ENCODE assay signal across 9 mouse cellular contexts in the genomic region with DNA sequence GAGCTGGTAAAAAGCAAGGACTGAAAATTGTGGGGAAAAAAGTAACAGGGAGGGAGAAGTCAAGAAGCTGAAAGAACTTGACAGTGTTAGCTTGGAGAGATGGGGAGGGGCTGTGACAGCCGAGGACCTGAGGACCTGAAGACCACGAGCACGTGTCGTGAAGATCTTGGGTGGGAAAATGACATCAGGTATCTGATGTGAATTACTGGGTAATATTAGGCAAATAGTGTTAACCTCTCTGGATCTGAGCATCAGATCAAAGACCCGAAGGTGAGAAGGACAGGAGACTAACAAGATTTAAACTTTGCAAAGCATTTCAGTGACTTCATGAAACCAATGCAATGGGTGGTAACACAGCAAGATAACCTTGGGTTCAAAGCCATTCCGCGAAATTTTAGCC. TPM values are rescaled to one million over a fixed set of nuclear protein-coding genes. Genes with fewer than 3 reads are reported as not detected.
DNase-seq lines count a peak whose midpoint lies in the region; ATAC-seq and TF ChIP-seq lines count a peak whose summit lies in the region.
"Had no signal": no experiment of that assay in that cellular context is flagged by ENCODE, and none has a peak within 500 bp of the region (broad histone marks: within the 10 kb centered on the region; RNA-seq: fewer than 3 reads in every experiment).

No protein-coding gene starts in this region.

- H3K4me3 ChIP-seq in heart, embryonic 15.5 days = peak overlapping the region; percentile 90
- peak overlapping the region; percentile 95; the same call in 1 of the 2 replicates for H3K4me3 ChIP-seq in cortical plate, adult 2 months (ENCODE audit: insufficient read depth, low read length)
- peak overlapping the region; percentile 70 for H3K4me3 ChIP-seq in hindbrain, embryonic 16.5 days (ENCODE audit: low read length)
- peak overlapping the region; percentile 87 for H3K4me3 ChIP-seq in midbrain, embryonic 13.5 days (replicated peaks)

- H3K27me3 ChIP-seq in heart, embryonic 15.5 days = no peaks in the 10 kb centered on the region
- no peaks in the 10 kb centered on the region for H3K27me3 ChIP-seq in hindbrain, embryonic 16.5 days (replicated peaks; ENCODE audit: control insufficient read depth, insufficient read depth, low read length)
- H3K27me3 ChIP-seq in midbrain, embryonic 13.5 days = no peaks in the 10 kb centered on the region

- peaks cover 28% of the 10 kb centered on the region for H3K4me1 ChIP-seq in heart, embryonic 15.5 days (replicated peaks)
- H3K4me1 ChIP-seq in cortical plate, adult 2 months (ENCODE audit: control insufficient read depth, insufficient read depth, low read length) = peaks cover 6% of the 10 kb centered on the region; the same call in 1 of the 2 replicates
- H3K4me1 ChIP-seq in hindbrain, embryonic 16.5 days (ENCODE audit: control insufficient read depth, insufficient read depth, low read depth, low read length) = peaks cover 19% of the 10 kb centered on the region
- H3K4me1 ChIP-seq in midbrain, embryonic 13.5 days (replicated peaks) = peaks cover 22% of the 10 kb centered on the region

- 21% methylated on average over 7 of the region's 7 CpGs for whole genome bisulfite sequencing in heart, embryonic 15.5 days
- 36% methylated on average over 7 of the region's 7 CpGs for WGBS in hindbrain, embryonic 16.5 days
- 41% methylated on average over 7 of the region's 7 CpGs for WGBS in midbrain, embryonic 13.5 days

- no peak for TF ChIP-seq POLR2A in cortical plate, adult 2 months (IDR thresholded peaks at IDR 0.05; ENCODE audit: extremely low read depth, insufficient read depth, low read length)

- no peaks in the 10 kb centered on the region for H3K9me3 ChIP-seq in heart, embryonic 15.5 days (replicated peaks)
- no peaks in the 10 kb centered on the region for H3K9me3 ChIP-seq in hindbrain, embryonic 16.5 days (ENCODE audit: control insufficient read depth, low read length)
- no peaks in the 10 kb centered on the region for H3K9me3 ChIP-seq in midbrain, embryonic 13.5 days

- H3K9ac ChIP-seq in heart, embryonic 15.5 days = 0 out of 2 replicates have a peak overlapping the region, but pooled peaks have one; percentile 89
- peak overlapping the region; percentile 37; the same call in 1 of the 2 replicates for H3K9ac ChIP-seq in hindbrain, embryonic 16.5 days (ENCODE audit: low read depth, low read length)
- H3K9ac ChIP-seq in midbrain, embryonic 13.5 days (replicated peaks) = peak overlapping the region; percentile 89

- TF ChIP-seq CTCF in cortical plate, adult 2 months (IDR thresholded peaks at IDR 0.05; ENCODE audit: extremely low read depth, insufficient read depth, low read length) = no peak

- no peak for ATAC-seq in heart, embryonic 15.5 days (replicated peaks; ENCODE audit: insufficient number of reproducible peaks, insufficient read depth, low FRiP score, low read depth)
- ATAC-seq in hindbrain, embryonic 16.5 days = no peak
- no peak for ATAC-seq in midbrain, embryonic 13.5 days
- no peak for ATAC-seq in erythroid progenitor cell, adult 5-6 weeks (replicated peaks; ENCODE audit: low FRiP score, poor library complexity, severe bottlenecking)

- peak overlapping the region; percentile 86 for H3K4me2 ChIP-seq in heart, embryonic 15.5 days
- H3K4me2 ChIP-seq in hindbrain, embryonic 16.5 days (ENCODE audit: low read length) = peak overlapping the region; percentile 60
- peak overlapping the region; percentile 77 for H3K4me2 ChIP-seq in midbrain, embryonic 13.5 days (replicated peaks)

- no peak overlapping the region for H3K27ac ChIP-seq in heart, embryonic 15.5 days
- no peak overlapping the region for H3K27ac ChIP-seq in cortical plate, adult 2 months (ENCODE audit: insufficient read depth, low read length)
- H3K27ac ChIP-seq in hindbrain, embryonic 16.5 days (ENCODE audit: low read depth, low read length) = no peak overlapping the region
- no peak overlapping the region for H3K27ac ChIP-seq in midbrain, embryonic 13.5 days

- DNase-seq in heart, postnatal 4 days = no peak
- DNase-seq in frontal cortex, postnatal 25 days (ENCODE audit: low spot score in 2 of 2) = no peak
- no peak for DNase-seq in layer of hippocampus, adult 8-10 months (ENCODE audit: low spot score in 2 of 2)
- DNase-seq: retina, postnatal 1 day had no signal

- H3K36me3 ChIP-seq in heart, embryonic 15.5 days = peaks cover 43% of the 10 kb centered on the region
- peaks cover 30% of the 10 kb centered on the region for H3K36me3 ChIP-seq in hindbrain, embryonic 16.5 days (ENCODE audit: control insufficient read depth, insufficient read depth, low read length)
- peaks cover 51% of the 10 kb centered on the region for H3K36me3 ChIP-seq in midbrain, embryonic 13.5 days

RNA-seq across cellular contexts. Expression of a gene that starts 1.0 kb away (rescaled TPM):
- 21.5 and 23.7 TPM in 2 replicates for polyA plus RNA-seq in heart, embryonic 15.5 days (2015; fragmentation: Nextera tagmentation; extraction: Ambion mirVana)
- total RNA-seq in heart, postnatal 4 days (2021) = 10 to 100 TPM; 17.3 to 19.3 TPM
- polyA plus RNA-seq in cortical plate, adult 2 months (2012; rRNA removed) = 28.8 and 31.1 TPM in 2 replicates
- 32.3 and 45.5 TPM in 2 replicates for polyA plus RNA-seq in hindbrain, embryonic 16.5 days (2015; fragmentation: Nextera tagmentation; extraction: Ambion mirVana)
- 34.2 and 37.0 TPM in 2 replicates for polyA plus RNA-seq in midbrain, embryonic 13.5 days (2015; fragmentation: Nextera tagmentation; extraction: Ambion mirVana)
- 10 to 100 TPM; 19.1 to 22.9 (median 20.9) TPM for total RNA-seq in layer of hippocampus, adult 8-10 months (2022)
- 25.6 and 32.3 TPM in 2 replicates for total RNA-seq in erythroid progenitor cell, adult 5-6 weeks (2015; ENCODE audit: low replicate concordance)
- 6.4 and 10.9 TPM in 2 replicates for total RNA-seq in erythroid progenitor cell, adult 5-6 weeks (2017; ENCODE audit: low replicate concordance)

RNA-seq across cellular contexts. Expression of a gene that starts 1.0 kb away (rescaled TPM):
- polyA plus RNA-seq in heart, embryonic 15.5 days (2015; fragmentation: Nextera tagmentation; extraction: Ambion mirVana) = 35.2 and 39.2 TPM in 2 replicates
- total RNA-seq in heart, postnatal 4 days (2021) = 10 to 100 TPM; 23.4 to 26.8 TPM
- 26.3 and 27.8 TPM in 2 replicates for polyA plus RNA-seq in cortical plate, adult 2 months (2012; rRNA removed)
- 51.3 and 52.8 TPM in 2 replicates for polyA plus RNA-seq in hindbrain, embryonic 16.5 days (2015; fragmentation: Nextera tagmentation; extraction: Ambion mirVana)
- polyA plus RNA-seq in midbrain, embryonic 13.5 days (2015; fragmentation: Nextera tagmentation; extraction: Ambion mirVana) = 54.2 and 56.7 TPM in 2 replicates
- total RNA-seq in layer of hippocampus, adult 8-10 months (2022) = 10 to 100 TPM; 21.1 to 24.6 (median 22.9) TPM
- total RNA-seq in erythroid progenitor cell, adult 5-6 weeks (2015; ENCODE audit: low replicate concordance) = 19.3 and 19.8 TPM in 2 replicates
- 3.2 and 8.5 TPM in 2 replicates for total RNA-seq in erythroid progenitor cell, adult 5-6 weeks (2017; ENCODE audit: low replicate concordance)

RNA-seq across cellular contexts. Expression of a gene that starts 8.8 kb away (rescaled TPM):
- 1,326 and 1,479 TPM in 2 replicates for polyA plus RNA-seq in heart, embryonic 15.5 days (2015; fragmentation: Nextera tagmentation; extraction: Ambion mirVana)
- 100 to 1,000 TPM; 619 to 662 TPM for total RNA-seq in heart, postnatal 4 days (2021)
- polyA plus RNA-seq in cortical plate, adult 2 months (2012; rRNA removed) = 2,613 and 2,894 TPM in 2 replicates
- polyA plus RNA-seq in hindbrain, embryonic 16.5 days (2015; fragmentation: Nextera tagmentation; extraction: Ambion mirVana) = 1,192 and 1,343 TPM in 2 replicates
- polyA plus RNA-seq in midbrain, embryonic 13.5 days (2015; fragmentation: Nextera tagmentation; extraction: Ambion mirVana) = 973 and 974 TPM in 2 replicates
- total RNA-seq in layer of hippocampus, adult 8-10 months (2022) = 100 to 1,000 TPM; 621 to 774 (median 709) TPM
- 265 and 340 TPM in 2 replicates for total RNA-seq in erythroid progenitor cell, adult 5-6 weeks (2015; ENCODE audit: low replicate concordance)
- 55.4 and 95.0 TPM in 2 replicates for total RNA-seq in erythroid progenitor cell, adult 5-6 weeks (2017; ENCODE audit: low replicate concordance)

RNA-seq across cellular contexts. Expression of a gene that starts 13.0 kb away (rescaled TPM):
- 99.0 and 118 TPM in 2 replicates for polyA plus RNA-seq in heart, embryonic 15.5 days (2015; fragmentation: Nextera tagmentation; extraction: Ambion mirVana)
- 10 to 100 TPM; 39.1 to 42.4 TPM for total RNA-seq in heart, postnatal 4 days (2021)
- 53.5 and 61.0 TPM in 2 replicates for polyA plus RNA-seq in cortical plate, adult 2 months (2012; rRNA removed)
- 105 and 128 TPM in 2 replicates for polyA plus RNA-seq in hindbrain, embryonic 16.5 days (2015; fragmentation: Nextera tagmentation; extraction: Ambion mirVana)
- polyA plus RNA-seq in midbrain, embryonic 13.5 days (2015; fragmentation: Nextera tagmentation; extraction: Ambion mirVana) = 193 and 203 TPM in 2 replicates
- total RNA-seq in layer of hippocampus, adult 8-10 months (2022) = 10 to 100 TPM; 83.6 to 93.5 (median 86.2) TPM
- 26.8 and 36.4 TPM in 2 replicates for total RNA-seq in erythroid progenitor cell, adult 5-6 weeks (2015; ENCODE audit: low replicate concordance)
- total RNA-seq in erythroid progenitor cell, adult 5-6 weeks (2017; ENCODE audit: low replicate concordance) = 45.7 and 86.4 TPM in 2 replicates

RNA-seq across cellular contexts. Expression of a gene that starts 39.2 kb away (rescaled TPM):
- 1,079 and 1,146 TPM in 2 replicates for polyA plus RNA-seq in heart, embryonic 15.5 days (2015; fragmentation: Nextera tagmentation; extraction: Ambion mirVana)
- total RNA-seq in heart, postnatal 4 days (2021) = 100 to 1,000 TPM; 318 to 355 TPM
- polyA plus RNA-seq in cortical plate, adult 2 months (2012; rRNA removed) = 753 and 867 TPM in 2 replicates
- 1,172 and 1,268 TPM in 2 replicates for polyA plus RNA-seq in hindbrain, embryonic 16.5 days (2015; fragmentation: Nextera tagmentation; extraction: Ambion mirVana)
- polyA plus RNA-seq in midbrain, embryonic 13.5 days (2015; fragmentation: Nextera tagmentation; extraction: Ambion mirVana) = 1,401 and 1,414 TPM in 2 replicates
- 100 to 1,000 TPM; 630 to 827 (median 734) TPM for total RNA-seq in layer of hippocampus, adult 8-10 months (2022)
- total RNA-seq in erythroid progenitor cell, adult 5-6 weeks (2015; ENCODE audit: low replicate concordance) = 310 and 338 TPM in 2 replicates
- 98.2 and 201 TPM in 2 replicates for total RNA-seq in erythroid progenitor cell, adult 5-6 weeks (2017; ENCODE audit: low replicate concordance)

Comparison
In these comparisons a context has a peak if more than half of its experiments do, and no peak if none do; other contexts are left out.
1. H3K9ac ChIP-seq: peak in every context shown above with its lines; median percentile 89 in heart, embryonic 15.5 days; 89 in midbrain, embryonic 13.5 days; 37 in hindbrain, embryonic 16.5 days.